Mouse (Mus musculus): ENCODE data around the gene Tc2n. TPM values are rescaled to one million over a fixed set of nuclear protein-coding genes. Genes with fewer than 3 reads are reported as not detected.
"Not testable (repeated sequence)": the region's sequence is repeated elsewhere in the genome, so short reads cannot be mapped to it uniquely, and the experiment has no call there.

Gene Tc2n
- polyA plus RNA-seq, 1 experiment, result not detected

- no peak overlapping the region for H3K27ac ChIP-seq (ENCODE audit: insufficient read depth, low read depth, low read length)
- no peak overlapping the region for H3K4me3 ChIP-seq (ENCODE audit: insufficient read depth, low read length)
- H3K4me1 ChIP-seq (ENCODE audit: control insufficient read depth, insufficient read depth, low read length), result no peaks in the 10 kb centered on the region
- TF ChIP-seq POLR2A (IDR thresholded peaks at IDR 0.05; ENCODE audit: borderline replicate concordance, low read depth, low read length), result no peak
- TF ChIP-seq CTCF (IDR thresholded peaks at IDR 0.05; ENCODE audit: low read depth, low read length), result no peak
Measured at GRCm38 (mm10) chr12:101740486-101740885, 22.2 kb upstream of the Tc2n start.

- H3K4me3 ChIP-seq (ENCODE audit: insufficient read depth, low read length), result no peak overlapping the region
- H3K27ac ChIP-seq (ENCODE audit: insufficient read depth, low read depth, low read length), result no peak overlapping the region
- H3K4me1 ChIP-seq (ENCODE audit: control insufficient read depth, insufficient read depth, low read length), result no peaks in the 10 kb centered on the region
- TF ChIP-seq POLR2A (IDR thresholded peaks at IDR 0.05; ENCODE audit: borderline replicate concordance, low read depth, low read length), result no peak
- no peak for TF ChIP-seq CTCF (IDR thresholded peaks at IDR 0.05; ENCODE audit: low read depth, low read length)
Measured at GRCm38 (mm10) chr12:101740045-101740444, 21.7 kb upstream of the Tc2n start.

- no peak for TF ChIP-seq CTCF (IDR thresholded peaks at IDR 0.05; ENCODE audit: low read depth, low read length)
- TF ChIP-seq POLR2A (IDR thresholded peaks at IDR 0.05; ENCODE audit: borderline replicate concordance, low read depth, low read length), result no peak
- peak overlapping the region; percentile 60 for H3K4me3 ChIP-seq (ENCODE audit: insufficient read depth, low read length)
- no peak overlapping the region for H3K27ac ChIP-seq (ENCODE audit: insufficient read depth, low read depth, low read length)
- no peaks in the 10 kb centered on the region for H3K4me1 ChIP-seq (ENCODE audit: control insufficient read depth, insufficient read depth, low read length)
Measured at GRCm38 (mm10) chr12:101718755-101719150, 430 bp upstream of the Tc2n start.

- no peak overlapping the region for H3K4me3 ChIP-seq (ENCODE audit: insufficient read depth, low read length)
- TF ChIP-seq CTCF (IDR thresholded peaks at IDR 0.05; ENCODE audit: low read depth, low read length) (no peak), POLR2A (IDR thresholded peaks at IDR 0.05; ENCODE audit: borderline replicate concordance, low read depth, low read length) (no peak)
- no peaks in the 10 kb centered on the region for H3K4me1 ChIP-seq (ENCODE audit: control insufficient read depth, insufficient read depth, low read length)
- H3K27ac ChIP-seq (ENCODE audit: insufficient read depth, low read depth, low read length), result no peak overlapping the region
Measured at GRCm38 (mm10) chr12:101699176-101699575, 19.1 kb downstream of the Tc2n start.

- no peaks in the 10 kb centered on the region for H3K4me1 ChIP-seq (ENCODE audit: control insufficient read depth, insufficient read depth, low read length)
- H3K4me3 ChIP-seq (ENCODE audit: insufficient read depth, low read length), result no peak overlapping the region
- TF ChIP-seq CTCF (IDR thresholded peaks at IDR 0.05; ENCODE audit: low read depth, low read length) (no peak), POLR2A (IDR thresholded peaks at IDR 0.05; ENCODE audit: borderline replicate concordance, low read depth, low read length) (no peak)
- no peak overlapping the region for H3K27ac ChIP-seq (ENCODE audit: insufficient read depth, low read depth, low read length)
Measured at GRCm38 (mm10) chr12:101696521-101696920, 21.8 kb downstream of the Tc2n start.

- Histone ChIP-seq H3K4me3 (ENCODE audit: insufficient read depth, low read length) (no peak overlapping the region), H3K4me1 (ENCODE audit: control insufficient read depth, insufficient read depth, low read length) (no peaks in the 10 kb centered on the region), H3K27ac (ENCODE audit: insufficient read depth, low read depth, low read length) (no peak overlapping the region)
- TF ChIP-seq CTCF (IDR thresholded peaks at IDR 0.05; ENCODE audit: low read depth, low read length) (no peak), POLR2A (IDR thresholded peaks at IDR 0.05; ENCODE audit: borderline replicate concordance, low read depth, low read length) (no peak)
Measured at GRCm38 (mm10) chr12:101680538-101680937, 37.8 kb downstream of the Tc2n start.

- TF ChIP-seq CTCF (IDR thresholded peaks at IDR 0.05; ENCODE audit: low read depth, low read length), result no peak
- TF ChIP-seq POLR2A (IDR thresholded peaks at IDR 0.05; ENCODE audit: borderline replicate concordance, low read depth, low read length), result no peak
- Histone ChIP-seq H3K4me1 (ENCODE audit: control insufficient read depth, insufficient read depth, low read length) (no peaks in the 10 kb centered on the region), H3K4me3 (ENCODE audit: insufficient read depth, low read length) (no peak overlapping the region), H3K27ac (ENCODE audit: insufficient read depth, low read depth, low read length) (no peak overlapping the region)
Measured at GRCm38 (mm10) chr12:101667502-101667901, 50.8 kb downstream of the Tc2n start.

GRCm38 (mm10) chr12:101633137-101633536, 85.2 kb downstream of the Tc2n start:
- Histone ChIP-seq H3K4me1 (ENCODE audit: control insufficient read depth, insufficient read depth, low read length) (no peaks in the 10 kb centered on the region), H3K27ac (ENCODE audit: insufficient read depth, low read depth, low read length) (no peak overlapping the region), H3K4me3 (ENCODE audit: insufficient read depth, low read length) (no peak overlapping the region)
- TF ChIP-seq CTCF (IDR thresholded peaks at IDR 0.05; ENCODE audit: low read depth, low read length), result no peak
- no peak for TF ChIP-seq POLR2A (IDR thresholded peaks at IDR 0.05; ENCODE audit: borderline replicate concordance, low read depth, low read length)

GRCm38 (mm10) chr12:101606622-101607021, 111.7 kb downstream of the Tc2n start:
- not testable (repeated sequence) for H3K4me3 ChIP-seq (ENCODE audit: insufficient read depth, low read length); H3K4me1 ChIP-seq (ENCODE audit: control insufficient read depth, insufficient read depth, low read length); H3K27ac ChIP-seq (ENCODE audit: insufficient read depth, low read depth, low read length)

Other genes starting within 250 kb of the Tc2n start
- gene Fbln5, start 100.5 kb upstream of the Tc2n start, polyA plus RNA-seq (2012; ENCODE audit: insufficient read depth, insufficient read length, missing spikeins), result 0.84 and 1.0 TPM in 2 replicates
- 19.4 and 23.5 TPM in 2 replicates for gene Trip11, start 194.7 kb upstream of the Tc2n start, polyA plus RNA-seq (2012; ENCODE audit: insufficient read depth, insufficient read length, missing spikeins)
- 39.5 and 43.3 TPM in 2 replicates for gene Atxn3, start 239.7 kb upstream of the Tc2n start, polyA plus RNA-seq (2012; ENCODE audit: insufficient read depth, insufficient read length, missing spikeins)

Measured in bone marrow macrophage, adult 2 months (primary cell).